Mouse (Mus musculus) liver, adult 2 months (tissue): Measurements from ENCODE around the gene Tiam2.

Source experiments
- CTCF ChIP-seq: fragments of 200-500 bp; IDR thresholded peaks from 2 replicates; pipeline ENCODE4 v1.5.1; 2011; ENCODE audit warnings: low read depth, low read length, control low read depth
- POLR2A ChIP-seq: fragments of 200-500 bp; IDR thresholded peaks from 2 replicates; pipeline ENCODE4 v1.6.1; 2011; ENCODE audit warnings: low read length, control low read depth; ENCODE audit not compliant: insufficient read depth; ENCODE audit errors: extremely low read depth

DNA sequence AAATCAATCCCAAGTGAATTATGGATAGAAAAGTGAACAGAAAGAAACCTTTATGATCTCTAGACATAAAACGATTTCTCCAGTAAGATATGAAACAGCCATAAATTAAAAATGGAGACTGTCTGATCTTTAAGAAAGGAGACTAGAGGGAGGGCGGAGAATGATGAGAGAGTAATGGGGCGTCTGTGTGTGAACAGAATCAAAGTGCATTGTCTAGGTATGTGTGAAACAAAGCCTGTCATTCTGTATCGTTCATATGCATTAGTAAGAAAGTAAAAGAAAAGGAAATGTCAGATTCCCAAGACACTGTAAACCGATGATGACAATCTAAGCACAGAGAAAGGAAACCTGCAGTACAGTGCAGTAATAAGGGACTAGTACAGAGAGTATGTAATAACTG, 214.7 kb downstream of the Tiam2 start:
- TF ChIP-seq CTCF (no peak), POLR2A (no peak)
